ENCODE assay signal across 10 mouse cellular contexts in the genomic region with DNA sequence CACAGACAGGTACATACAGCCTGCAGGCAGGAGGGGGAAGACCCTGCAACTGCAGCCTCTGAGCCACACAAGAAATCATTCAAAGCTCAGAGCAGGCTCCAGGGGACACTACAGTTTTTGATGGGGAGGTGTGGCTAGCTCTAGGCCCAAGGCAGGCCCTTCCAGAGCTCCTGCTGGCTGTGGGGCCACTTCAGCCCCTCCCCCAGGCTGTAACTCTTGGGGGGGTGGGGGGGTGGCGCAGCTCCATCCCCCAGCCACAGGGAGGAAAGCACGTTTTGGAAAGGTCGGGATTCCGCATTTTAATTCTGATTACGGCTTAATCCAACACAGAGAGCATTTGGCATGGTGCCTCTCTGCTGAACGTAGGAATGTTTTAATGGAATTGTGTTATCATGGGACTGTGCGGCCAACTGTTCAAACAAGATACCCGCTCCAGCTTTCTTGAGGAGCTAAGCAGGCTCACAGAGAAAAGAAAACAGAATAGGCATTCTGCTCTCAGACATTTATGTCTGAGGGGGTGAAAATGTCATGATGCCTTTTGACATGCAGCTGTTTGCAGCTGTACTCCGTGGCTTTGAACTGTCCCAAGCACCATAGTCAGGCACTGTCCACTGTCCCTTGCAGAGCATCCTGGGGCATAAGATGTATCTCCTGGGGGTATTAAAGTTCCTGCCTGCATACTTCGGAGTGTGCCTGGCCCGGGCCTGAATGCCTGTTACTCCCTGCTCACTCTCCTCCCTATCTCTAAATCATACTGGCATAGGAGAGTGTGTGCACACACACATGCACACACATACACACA.
DNase-seq lines count a peak whose midpoint lies in the region; ATAC-seq and TF ChIP-seq lines count a peak whose summit lies in the region.
"Had no signal": no experiment of that assay in that cellular context is flagged by ENCODE, and none has a peak within 500 bp of the region (broad histone marks: within the 10 kb centered on the region; RNA-seq: fewer than 3 reads in every experiment).

No protein-coding gene starts in this region.

- H3K27ac ChIP-seq in forebrain, embryonic 15.5 days (replicated peaks), result no peak overlapping the region
- H3K27ac ChIP-seq in kidney, embryonic 16.5 days (ENCODE audit: low read length), result peak overlapping the region; percentile 61; the same call in 1 of the 2 replicates
- no peak overlapping the region for H3K27ac ChIP-seq in midbrain, postnatal 0 days (ENCODE audit: low read depth, low read length)
- H3K27ac ChIP-seq in thymus, adult 2 months (ENCODE audit: control insufficient read depth, insufficient read depth, low read length), result no peak overlapping the region
- H3K27ac ChIP-seq: macrophage had no signal

- no peaks in the 10 kb centered on the region for H3K9me3 ChIP-seq in forebrain, embryonic 15.5 days
- H3K9me3 ChIP-seq in kidney, embryonic 16.5 days (ENCODE audit: low read length), result peaks cover 3% of the 10 kb centered on the region
- no peaks in the 10 kb centered on the region for H3K9me3 ChIP-seq in midbrain, postnatal 0 days (ENCODE audit: low read length)

- H3K4me1 ChIP-seq in forebrain, embryonic 15.5 days, result peaks cover 10% of the 10 kb centered on the region
- H3K4me1 ChIP-seq in kidney, embryonic 16.5 days (ENCODE audit: insufficient read depth, low read length), result peaks cover 17% of the 10 kb centered on the region
- no peaks in the 10 kb centered on the region for H3K4me1 ChIP-seq in midbrain, postnatal 0 days (ENCODE audit: insufficient read depth, low read length)
- H3K4me1 ChIP-seq in thymus, adult 2 months (replicated peaks; ENCODE audit: control insufficient read depth, insufficient read depth, low read length), result no peaks in the 10 kb centered on the region

- H3K27me3 ChIP-seq in forebrain, embryonic 15.5 days, result no peaks in the 10 kb centered on the region
- peaks cover 4% of the 10 kb centered on the region; the same call in 1 of the 2 replicates for H3K27me3 ChIP-seq in kidney, embryonic 16.5 days (ENCODE audit: insufficient read depth, low read length)
- no peaks in the 10 kb centered on the region for H3K27me3 ChIP-seq in midbrain, postnatal 0 days (ENCODE audit: insufficient read depth, low read length)
- H3K27me3 ChIP-seq in thymus, adult 2 months (ENCODE audit: control insufficient read depth, insufficient read depth, low read length), result no peaks in the 10 kb centered on the region

- intact Hi-C loops in left cerebral cortex, postnatal 14 days (cut with DNase I), result no loop called here
- intact Hi-C loops in left cerebral cortex, postnatal 36 days (cut with DNase I), result no loop called here

- peak; percentile 26 for DNase-seq in layer of hippocampus, adult 9-11 months
- DNase-seq in layer of hippocampus, adult 9-10 months (ENCODE audit: low spot score), result no peak
- peak; percentile 54 for DNase-seq in midbrain, postnatal 0 days (ENCODE audit: low spot score)
- no peak for DNase-seq in thymus, adult 2 months
- DNase-seq in left cerebral cortex, postnatal 14 days (ENCODE audit: low spot score in 2 of 2), result no peak
- no peak for DNase-seq in left cerebral cortex, postnatal 36 days (ENCODE audit: low spot score in 2 of 2)
- DNase-seq: cerebellum, adult 9-11 months had no signal

- no peak for TF ChIP-seq POLR2A in thymus, adult 2 months (IDR thresholded peaks at IDR 0.05; ENCODE audit: control insufficient read depth, extremely low read depth, insufficient read depth, low read length, poor library complexity)

- ATAC-seq in forebrain, embryonic 15.5 days (replicated peaks), result peak; percentile 48; the same call in 1 of the 2 replicates
- ATAC-seq in kidney, embryonic 16.5 days (ENCODE audit: low FRiP score, low TSS enrichment), result peak; percentile 86
- ATAC-seq in midbrain, postnatal 0 days (ENCODE audit: low FRiP score), result 0 out of 2 replicates have a peak, but pooled peaks have one; percentile 34

- H3K4me3 ChIP-seq in forebrain, embryonic 15.5 days, result no peak overlapping the region
- H3K4me3 ChIP-seq in kidney, embryonic 16.5 days (ENCODE audit: low read length), result no peak overlapping the region
- H3K4me3 ChIP-seq in midbrain, postnatal 0 days (ENCODE audit: low read depth, low read length), result no peak overlapping the region
- H3K4me3 ChIP-seq in thymus, adult 2 months (ENCODE audit: control insufficient read depth, insufficient read depth, low read length), result no peak overlapping the region

- no peaks in the 10 kb centered on the region for H3K36me3 ChIP-seq in forebrain, embryonic 15.5 days
- no peaks in the 10 kb centered on the region for H3K36me3 ChIP-seq in kidney, embryonic 16.5 days (ENCODE audit: insufficient read depth, low read length)
- no peaks in the 10 kb centered on the region for H3K36me3 ChIP-seq in midbrain, postnatal 0 days (ENCODE audit: insufficient read depth, low read length)
- no peaks in the 10 kb centered on the region for H3K36me3 ChIP-seq in thymus, adult 2 months (ENCODE audit: control insufficient read depth, insufficient read depth, low read length)

- no peak overlapping the region for H3K4me2 ChIP-seq in forebrain, embryonic 15.5 days (replicated peaks)
- no peak overlapping the region for H3K4me2 ChIP-seq in kidney, embryonic 16.5 days (replicated peaks; ENCODE audit: low read depth, low read length)
- H3K4me2 ChIP-seq in midbrain, postnatal 0 days (ENCODE audit: low read depth, low read length, poor library complexity, severe bottlenecking), result no peak overlapping the region

- H3K9ac ChIP-seq in forebrain, embryonic 15.5 days (replicated peaks), result no peak overlapping the region
- H3K9ac ChIP-seq in kidney, embryonic 16.5 days (replicated peaks; ENCODE audit: low read length), result no peak overlapping the region
- no peak overlapping the region for H3K9ac ChIP-seq in midbrain, postnatal 0 days (replicated peaks; ENCODE audit: low read length, poor library complexity, severe bottlenecking)

- WGBS in forebrain, embryonic 15.5 days, result 15% methylated on average over 11 of the region's 11 CpGs
- 27% methylated on average over 11 of the region's 11 CpGs for WGBS in kidney, embryonic 16.5 days
- 13% methylated on average over 11 of the region's 11 CpGs for WGBS in midbrain, postnatal 0 days
- 74% methylated on average over 11 of the region's 11 CpGs for WGBS in thymus, adult 2 months

- TF ChIP-seq CTCF in midbrain, postnatal 0 days (IDR thresholded peaks at IDR 0.05), result no peak
- TF ChIP-seq CTCF in thymus, adult 2 months (IDR thresholded peaks at IDR 0.05; ENCODE audit: borderline replicate concordance, control insufficient read depth, extremely low read depth, insufficient read depth, low read length, poor library complexity), result no peak

Comparison
In these comparisons a context has a peak if more than half of its experiments do, and no peak if none do; other contexts are left out.
1. DNase-seq: peak in layer of hippocampus, adult 9-11 months (single experiment) and midbrain, postnatal 0 days (single experiment); none in layer of hippocampus, adult 9-10 months (single experiment), thymus, adult 2 months (single experiment), left cerebral cortex, postnatal 14 days (0 of 2) and left cerebral cortex, postnatal 36 days (0 of 2).
2. ATAC-seq: peak in every context shown above with its lines; median percentile 86 in kidney, embryonic 16.5 days; 48 in forebrain, embryonic 15.5 days; 34 in midbrain, postnatal 0 days.